Mouse (Mus musculus) thymus, postnatal 36 days (tissue): ENCODE results near the gene Ugt1a5.
"Not testable (repeated sequence)": the region's sequence is repeated elsewhere in the genome, so short reads cannot be mapped to it uniquely, and the experiment has no call there.

Experiments
- DNase-seq, 2 experiments: peaks; one replicate each; pipeline ENCODE4 v3.0.0; 2022; ENCODE audit warnings: mixed read lengths in 2 of 2

Gene Ugt1a5

DNA sequence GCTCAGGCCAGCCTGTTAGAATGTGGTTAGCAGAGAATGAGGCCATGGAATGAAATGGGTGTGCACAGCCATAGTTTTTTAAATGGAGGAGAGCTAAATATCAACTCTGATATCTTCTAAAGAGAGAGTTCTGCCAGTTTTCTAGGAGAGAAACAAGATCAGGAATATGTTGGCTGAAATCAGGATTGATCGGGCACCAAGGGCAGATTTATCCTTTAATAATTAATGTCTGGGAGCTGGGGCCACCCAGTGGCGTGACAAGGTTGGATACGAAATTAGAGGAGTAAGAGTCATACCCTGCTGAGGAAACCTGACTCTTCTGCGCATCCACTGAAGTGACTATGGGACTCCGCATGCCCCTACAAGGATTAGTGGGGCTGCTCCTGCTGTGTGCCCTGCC is at the start of gene Ugt1a5:
Ugt1a5 (plus strand) TSS at position 302 of the 400 bp plus-strand sequence.
- DNase-seq: no peak

DNA sequence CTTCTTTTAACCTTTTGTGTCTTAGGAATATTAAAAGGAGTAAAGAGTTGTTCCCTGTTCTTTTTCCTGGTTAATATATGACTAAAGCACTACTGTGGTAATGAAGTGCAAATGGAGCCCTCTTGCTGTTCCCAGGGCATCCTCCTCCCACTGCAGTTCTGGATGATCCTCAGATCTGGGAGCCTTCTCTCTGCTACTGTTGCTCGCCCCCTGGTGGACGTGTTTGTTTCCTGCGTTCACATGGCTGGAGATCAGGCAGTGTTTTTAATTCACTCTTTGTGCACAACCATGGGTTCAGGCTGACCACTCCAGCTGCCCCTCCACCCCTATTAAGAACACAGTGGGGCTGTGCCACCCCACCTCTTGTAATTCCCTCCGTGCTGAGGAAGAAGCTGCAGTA is 45.3 kb upstream of the Ugt1a5 start:
- DNase-seq: not testable (repeated sequence)

- not testable (repeated sequence) for DNase-seq
Measured at GRCm38 (mm10) chr1:88121521-88121920, 44.3 kb upstream of the Ugt1a5 start.

DNA sequence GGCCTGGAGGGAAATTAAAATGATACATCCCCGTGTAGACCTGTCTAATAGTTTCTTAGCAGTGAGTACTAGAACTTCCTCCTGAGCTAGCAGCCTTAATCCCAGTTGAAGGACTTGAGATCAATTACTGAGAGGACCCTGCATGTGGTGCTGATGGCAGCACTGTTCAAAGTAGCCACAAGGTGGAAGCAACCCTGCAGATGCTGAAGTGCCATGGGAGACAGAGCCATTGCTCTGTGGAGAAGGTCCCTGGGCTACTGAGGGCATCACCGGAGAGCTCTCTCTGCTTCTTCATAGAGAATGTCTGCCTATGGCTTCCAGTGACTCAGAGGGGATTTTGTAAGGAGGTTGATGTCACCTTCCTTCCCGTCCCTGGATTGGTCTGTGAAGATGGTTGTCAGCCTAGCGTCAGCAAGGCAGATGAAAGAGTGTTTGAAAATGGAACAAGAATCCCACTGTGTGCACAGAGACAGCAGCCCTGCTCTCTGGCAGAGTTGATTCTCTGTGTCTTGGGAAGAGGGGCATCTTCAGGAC is 39.9 kb upstream of the Ugt1a5 start:
- DNase-seq: not testable (repeated sequence)

DNA sequence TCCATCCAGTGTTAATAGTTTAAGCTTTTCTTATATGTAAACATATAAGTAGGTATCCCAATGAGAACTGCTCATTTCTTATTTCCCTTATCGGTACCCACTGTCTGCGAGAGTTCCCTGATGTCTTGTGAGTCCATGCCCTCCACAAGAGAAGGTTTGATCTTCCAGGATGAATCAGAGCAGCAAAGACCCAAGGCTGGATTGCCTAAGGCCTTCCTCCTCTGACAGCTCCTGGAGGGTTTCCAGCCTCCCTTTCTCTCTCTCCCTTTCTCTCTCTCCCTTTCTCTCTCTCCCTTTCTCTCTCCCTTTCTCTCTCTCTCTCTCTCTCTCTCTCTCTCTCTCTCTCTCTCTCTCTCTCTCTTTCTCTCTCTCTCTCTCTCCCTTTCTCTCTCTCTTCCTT is 36.7 kb upstream of the Ugt1a5 start:
- not testable (repeated sequence) for DNase-seq

- DNase-seq: not testable (repeated sequence)
Measured at GRCm38 (mm10) chr1:88130223-88130622, 35.6 kb upstream of the Ugt1a5 start.

DNA sequence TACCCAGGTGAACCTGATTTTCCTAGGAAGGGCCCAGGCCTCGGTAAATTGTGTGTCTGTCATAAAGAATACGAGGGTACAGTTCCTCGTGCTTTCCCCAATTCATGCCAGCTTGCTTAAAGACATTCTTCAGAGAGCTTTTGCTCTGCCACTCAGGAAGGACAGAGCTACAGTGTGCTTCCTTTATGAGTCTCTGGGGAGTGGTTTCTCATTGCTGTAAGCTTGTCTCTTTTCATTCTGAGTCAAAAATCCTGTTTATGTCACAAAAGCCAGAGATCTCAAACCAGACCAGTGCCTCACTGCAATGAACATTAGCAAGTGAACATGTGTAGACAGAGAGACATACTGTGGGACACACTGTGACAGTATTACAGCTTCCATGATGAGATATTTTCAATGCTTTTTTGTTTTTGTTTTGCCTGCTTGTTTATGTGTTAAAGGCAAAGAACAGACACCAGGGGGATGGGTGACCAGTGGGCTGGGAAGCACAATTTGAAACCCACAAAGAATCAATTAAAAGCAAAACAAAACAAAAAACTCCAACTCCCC is 31.8 kb upstream of the Ugt1a5 start:
- no peak for DNase-seq

- not testable (repeated sequence) for DNase-seq
Measured at GRCm38 (mm10) chr1:88134457-88135011, 31.3 kb upstream of the Ugt1a5 start, which contains the start of gene Ugt1a6a. TSS of gene Ugt1a6a (plus strand) at chr1:88134809.

DNA sequence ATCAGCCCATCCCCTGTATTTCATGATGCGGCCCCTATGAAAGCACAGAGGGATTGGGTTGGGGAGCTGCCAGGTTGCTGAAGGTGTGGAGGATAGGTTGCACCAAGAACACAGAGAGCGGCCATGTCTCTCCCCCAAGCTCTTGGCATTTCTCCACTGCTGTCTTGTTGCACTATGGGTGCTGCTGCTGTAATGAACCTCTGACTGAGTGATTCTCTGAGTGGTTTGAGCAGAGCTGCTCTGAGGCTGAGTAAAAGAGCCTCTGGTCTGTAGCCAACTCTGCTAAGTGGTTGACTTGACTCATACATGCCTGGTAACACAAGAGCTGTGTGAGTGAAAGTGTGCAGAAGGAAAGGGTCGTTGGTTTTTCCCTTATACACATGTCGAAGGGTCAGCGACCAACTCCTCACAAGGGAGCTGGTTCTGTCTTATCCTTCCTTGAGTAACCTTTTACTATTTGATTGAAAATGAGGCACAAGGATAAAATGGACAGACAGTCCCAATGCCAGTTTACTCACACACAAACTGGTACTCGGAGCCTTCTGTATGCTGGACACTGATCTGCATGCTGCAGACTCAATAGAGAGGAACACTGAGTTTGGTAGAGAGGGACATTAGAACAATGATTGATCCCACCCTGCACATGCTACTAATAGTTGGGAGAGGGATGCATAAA is 30.4 kb upstream of the Ugt1a5 start:
- not testable (repeated sequence) for DNase-seq

DNA sequence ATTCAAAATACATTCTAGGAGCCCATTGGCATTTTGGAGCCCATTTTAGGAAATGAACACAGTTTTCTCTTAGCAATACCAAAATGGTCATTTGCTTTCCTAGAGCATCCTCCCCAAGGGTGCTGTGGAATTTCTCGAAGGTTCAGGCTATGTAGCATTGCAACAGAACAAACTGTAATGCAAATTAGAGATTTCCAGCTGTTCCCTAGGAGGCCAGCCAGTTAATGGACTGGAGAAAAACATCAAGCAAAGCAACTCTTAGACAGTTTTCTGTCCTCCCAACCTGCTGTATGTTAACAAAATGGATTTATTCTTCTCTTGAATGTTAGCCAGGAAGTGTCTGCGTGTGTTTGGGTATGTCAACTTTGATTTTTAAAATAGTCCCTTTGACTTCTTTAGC is 29.2 kb upstream of the Ugt1a5 start:
- DNase-seq: no peak

DNA sequence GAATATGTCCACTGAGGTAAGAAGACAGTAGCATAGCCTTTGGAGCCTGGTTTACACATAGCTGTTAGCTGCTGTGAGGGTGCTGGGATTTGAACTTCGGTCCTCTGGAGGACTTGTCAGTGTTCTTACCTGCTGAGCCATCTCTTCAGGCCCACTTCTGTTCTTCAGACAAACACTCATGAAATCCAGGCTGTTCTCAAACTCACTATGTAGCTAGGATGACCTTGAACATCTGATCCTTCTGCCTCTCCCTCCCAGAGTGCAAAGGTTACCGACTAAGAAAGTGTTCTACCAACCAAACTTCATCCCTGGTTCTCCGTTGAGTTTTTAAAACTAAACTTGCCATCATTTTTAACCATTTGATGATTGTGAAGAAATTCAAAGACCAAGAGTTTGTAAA is 28.5 kb upstream of the Ugt1a5 start:
- no peak for DNase-seq

GRCm38 (mm10) chr1:88138145-88138544 is 27.7 kb upstream of the Ugt1a5 start:
- no peak for DNase-seq

GRCm38 (mm10) chr1:88140492-88140891 is 25.3 kb upstream of the Ugt1a5 start:
- DNase-seq: not testable (repeated sequence)

DNA sequence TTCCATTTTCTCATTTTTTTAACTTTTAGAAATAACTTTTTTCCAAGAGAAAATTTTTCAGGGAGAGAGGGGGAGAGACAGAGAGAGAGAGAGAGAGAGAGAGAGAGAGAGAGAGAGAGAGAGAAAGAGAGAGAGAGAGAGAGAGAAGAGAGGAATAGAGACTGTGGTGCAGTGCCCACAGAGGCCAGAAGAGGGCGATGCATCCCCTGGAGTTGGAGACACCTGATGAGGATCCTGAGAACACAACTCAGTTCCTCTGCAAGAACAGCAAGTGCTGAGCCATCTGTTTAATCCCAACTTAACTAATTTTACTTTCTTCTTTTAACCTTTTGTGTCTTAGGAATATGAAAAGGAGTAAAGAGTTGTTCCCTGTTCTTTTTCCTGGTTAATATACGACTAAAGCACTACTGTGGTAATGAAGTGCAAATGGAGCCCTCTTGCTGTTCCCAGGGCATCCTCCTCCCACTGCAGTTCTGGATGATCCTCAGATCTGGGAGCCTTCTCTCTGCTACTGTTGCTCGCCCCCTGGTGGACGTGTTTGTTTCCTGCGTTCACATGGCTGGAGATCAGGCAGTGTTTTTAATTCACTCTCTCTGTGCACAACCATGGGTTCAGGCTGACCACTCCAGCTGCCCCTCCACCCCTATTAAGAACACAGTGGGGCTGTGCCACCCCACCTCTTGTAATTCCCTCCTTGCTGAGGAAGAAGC is 21.7 kb upstream of the Ugt1a5 start:
- DNase-seq: peak; percentile 31 to 37

DNA sequence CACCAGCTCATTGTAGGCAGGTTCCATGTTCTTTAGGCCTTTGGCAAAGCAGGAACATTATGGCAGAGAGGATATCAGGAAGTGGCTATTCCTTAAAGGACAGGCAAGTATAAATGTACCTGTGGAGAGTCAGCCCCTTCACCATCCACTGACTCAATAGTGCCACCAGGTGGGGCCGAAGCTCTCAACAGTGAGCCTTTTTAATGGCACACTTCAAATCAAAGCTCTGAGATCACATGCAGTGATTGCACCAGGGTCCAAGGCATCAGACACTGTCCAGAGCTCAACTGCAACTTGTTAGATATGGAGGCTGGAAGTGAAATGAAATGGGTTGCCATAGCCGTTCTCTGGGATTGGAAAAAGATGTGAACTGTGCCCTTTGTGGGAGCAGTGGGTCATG is 20.5 kb upstream of the Ugt1a5 start:
- DNase-seq: peak; percentile 5 to 9

DNA sequence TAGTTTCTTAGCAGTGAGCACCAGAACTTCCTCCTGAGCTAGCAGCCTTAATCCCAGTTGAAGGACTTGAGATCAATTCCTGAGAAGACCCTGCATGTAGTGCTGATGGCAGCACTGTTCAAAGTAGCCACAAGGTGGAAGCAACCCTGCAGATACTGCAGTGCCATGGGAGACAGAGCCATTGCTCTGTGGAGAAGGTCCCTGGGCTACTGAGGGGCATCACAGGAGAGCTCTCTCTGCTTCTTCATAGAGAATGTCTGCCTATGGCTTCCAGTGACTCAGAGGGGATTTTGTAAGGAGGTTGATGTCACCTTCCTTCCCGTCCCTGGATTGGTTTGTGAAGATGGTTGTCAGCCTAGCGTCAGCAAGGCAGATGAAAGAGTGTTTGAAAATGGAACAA is 15.7 kb upstream of the Ugt1a5 start:
- not testable (repeated sequence) for DNase-seq

DNA sequence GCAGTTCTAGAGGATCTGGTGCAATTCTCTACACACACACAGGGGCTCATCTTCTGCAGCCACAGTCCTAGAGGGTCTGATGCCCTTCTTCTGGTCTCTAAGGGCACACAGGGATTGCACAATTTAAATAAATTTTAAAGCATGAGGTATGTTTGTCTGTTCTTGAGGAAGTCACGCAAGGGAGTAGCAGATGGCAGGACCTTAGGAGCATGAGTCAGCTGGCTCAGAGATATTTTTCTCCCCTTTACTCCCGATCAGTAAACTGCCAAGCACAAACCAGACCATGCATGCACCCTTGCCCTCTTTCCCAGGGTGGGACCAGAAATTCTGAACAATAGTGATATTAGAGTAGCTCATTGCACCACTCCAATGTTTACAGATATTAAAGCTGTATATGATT is 7.4 kb upstream of the Ugt1a5 start:
- DNase-seq: no peak

DNA sequence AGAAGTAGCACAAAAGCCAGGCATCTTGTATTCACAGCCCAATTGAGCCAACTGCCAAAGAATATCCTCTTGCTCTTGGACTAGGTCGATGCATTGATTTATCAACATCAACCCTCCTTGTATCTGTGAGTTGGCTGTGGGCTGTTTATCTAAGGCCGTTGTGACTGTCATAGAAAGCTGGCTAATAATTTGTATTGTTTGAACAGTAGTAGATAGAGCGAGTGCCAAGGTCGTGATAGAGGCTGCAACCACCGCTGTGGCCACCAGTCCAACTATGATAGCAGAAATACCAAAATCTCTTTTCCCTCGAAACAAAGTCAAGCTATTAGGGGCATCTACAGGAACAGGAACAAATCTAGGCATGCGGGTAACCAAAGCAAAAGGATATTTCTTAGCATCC is 6.4 kb downstream of the Ugt1a5 start:
- DNase-seq: not testable (repeated sequence)

DNA sequence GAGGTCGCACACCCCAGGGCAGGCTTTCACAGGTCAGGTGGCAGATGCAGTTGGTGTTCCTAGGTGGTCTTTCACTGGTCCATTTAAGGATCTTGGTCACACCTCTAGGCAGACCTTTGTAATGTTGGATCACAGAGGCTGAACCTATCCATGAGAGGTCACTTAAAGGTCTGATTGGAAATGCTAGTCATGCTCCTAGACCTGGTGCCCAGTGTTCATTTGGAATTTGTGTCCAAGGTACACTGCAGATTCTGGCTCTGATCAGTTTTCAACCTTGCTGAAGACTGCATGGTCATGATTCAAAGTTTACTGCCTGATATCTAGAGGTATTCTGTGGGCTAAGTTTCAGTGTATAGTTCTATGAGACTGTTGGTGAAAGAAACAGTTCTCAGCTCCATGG is 13.8 kb downstream of the Ugt1a5 start:
- no peak for DNase-seq

GRCm38 (mm10) chr1:88186325-88186935 is 20.6 kb downstream of the Ugt1a5 start:
- no peak for DNase-seq

DNA sequence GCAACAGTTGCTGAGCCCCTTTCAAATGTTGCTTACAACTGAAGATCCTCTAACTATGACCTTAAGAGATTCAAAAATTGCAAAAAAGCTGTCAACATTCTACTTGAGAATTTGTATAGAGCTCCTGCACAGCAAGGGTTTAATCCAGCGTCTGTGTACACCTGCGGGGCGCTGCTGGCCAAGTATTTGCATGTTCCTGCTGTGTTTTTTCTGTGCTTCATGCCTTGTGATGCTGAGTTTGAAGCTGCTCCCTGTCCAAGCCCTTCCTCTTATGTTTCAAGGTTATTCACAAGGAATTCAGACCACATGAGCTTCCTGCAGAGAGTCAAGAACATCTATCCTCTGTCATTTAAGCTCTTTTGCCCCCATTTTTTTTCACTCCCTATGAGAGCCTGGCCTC is 26.3 kb downstream of the Ugt1a5 start:
- no peak for DNase-seq

DNA sequence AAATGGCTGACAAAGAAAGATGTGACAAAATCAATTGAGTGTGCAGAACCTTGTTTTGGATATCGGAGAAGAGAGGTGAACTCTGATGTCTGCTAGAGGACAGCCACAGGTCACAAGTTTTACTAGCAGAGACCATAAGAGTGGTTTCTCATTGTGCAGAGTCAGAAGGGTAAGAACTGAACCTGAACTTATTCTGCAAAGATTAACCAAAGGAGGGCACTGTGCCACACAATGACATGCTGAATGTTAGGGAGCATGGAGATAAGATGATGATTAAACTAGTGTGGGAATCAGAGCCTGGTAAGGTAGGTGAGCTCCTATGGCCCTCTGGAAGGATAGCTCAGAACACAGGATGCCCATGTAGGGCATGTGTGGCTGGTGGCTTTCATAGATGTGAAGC is 29.9 kb downstream of the Ugt1a5 start:
- DNase-seq: no peak

GRCm38 (mm10) chr1:88197443-88197842 is 31.6 kb downstream of the Ugt1a5 start:
- DNase-seq: no peak
